ENCODE assay signal across 16 mouse cellular contexts in the genomic region with DNA sequence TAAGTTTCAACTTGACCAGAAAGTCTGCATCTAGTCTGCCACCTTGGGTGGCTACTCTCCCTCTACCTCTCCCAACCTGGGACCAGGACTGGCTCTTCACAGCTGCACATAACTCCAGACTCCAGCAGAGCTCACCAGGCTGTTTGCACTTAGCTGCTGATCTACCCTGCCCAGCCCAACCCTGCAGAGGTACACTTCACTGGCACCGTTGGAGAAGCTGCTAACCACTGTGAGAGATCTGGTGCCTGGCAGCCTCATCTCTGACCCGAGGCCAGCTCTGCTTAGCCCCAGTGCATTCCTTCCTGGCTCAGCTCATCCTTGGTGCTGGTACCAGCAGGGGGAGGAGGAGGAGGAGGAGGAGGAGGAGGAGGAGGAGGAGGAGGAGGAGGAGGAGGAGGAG.
DNase-seq lines count a peak whose midpoint lies in the region; ATAC-seq lines count a peak whose summit lies in the region.
"Had no signal": no experiment of that assay in that cellular context is flagged by ENCODE, and none has a peak within 500 bp of the region (broad histone marks: within the 10 kb centered on the region; RNA-seq: fewer than 3 reads in every experiment).

No protein-coding gene starts in this region.

- H3K9ac ChIP-seq in heart, embryonic 12.5 days: no peak overlapping the region
- H3K9ac ChIP-seq: heart, embryonic 13.5 days had no signal

- H3K4me2 ChIP-seq in heart, embryonic 12.5 days: no peak overlapping the region
- H3K4me2 ChIP-seq: heart, embryonic 13.5 days; liver, embryonic 11.5 days had no signal

- DNase-seq in adrenal gland, postnatal 10 days: peak; percentile 20
- DNase-seq in adrenal gland, adult 8-10 months: no peak
- DNase-seq in heart, embryonic 10.5 days (ENCODE audit: low spot score): peak; percentile 77
- peak; percentile 26 for DNase-seq in ovary, postnatal 36 days (ENCODE audit: low spot score)
- no peak for DNase-seq in ovary, postnatal 14 days (ENCODE audit: low spot score)
- DNase-seq in yolk sac, embryonic 10.5 days (ENCODE audit: low spot score): peak; percentile 28
- no peak for DNase-seq in cerebellum, postnatal 25 days
- DNase-seq: B cell, adult 2 months; cerebellum, adult 8-10 months; kidney, postnatal 25 days had no signal

- WGBS in heart, embryonic 10.5 days: 49% methylated on average over 2 of the region's 2 CpGs
- 36% methylated on average over 2 of the region's 2 CpGs for WGBS in heart, embryonic 12.5 days

- H3K4me3 ChIP-seq in heart, embryonic 10.5 days: no peak overlapping the region
- no peak overlapping the region for H3K4me3 ChIP-seq in heart, embryonic 12.5 days
- H3K4me3 ChIP-seq: embryonic facial prominence, embryonic 10.5 days; heart, embryonic 13.5 days; hindbrain, embryonic 10.5 days had no signal

- peaks cover 7% of the 10 kb centered on the region; the same call in 1 of the 2 replicates for H3K27me3 ChIP-seq in heart, embryonic 10.5 days (ENCODE audit: insufficient read depth, poor library complexity, severe bottlenecking)
- no peaks in the 10 kb centered on the region for H3K27me3 ChIP-seq in heart, embryonic 12.5 days (replicated peaks)

- H3K36me3 ChIP-seq in heart, embryonic 10.5 days: no peaks in the 10 kb centered on the region
- no peaks in the 10 kb centered on the region for H3K36me3 ChIP-seq in heart, embryonic 12.5 days
- H3K36me3 ChIP-seq: embryonic facial prominence, embryonic 10.5 days; heart, embryonic 13.5 days; hindbrain, embryonic 10.5 days had no signal

- H3K9me3 ChIP-seq in heart, embryonic 10.5 days: no peaks in the 10 kb centered on the region
- no peaks in the 10 kb centered on the region for H3K9me3 ChIP-seq in heart, embryonic 12.5 days (replicated peaks)
- H3K9me3 ChIP-seq: embryonic facial prominence, embryonic 10.5 days; heart, embryonic 13.5 days; hindbrain, embryonic 10.5 days had no signal

- H3K4me1 ChIP-seq in heart, embryonic 10.5 days: peaks cover 29% of the 10 kb centered on the region
- H3K4me1 ChIP-seq in heart, embryonic 12.5 days (replicated peaks): peaks cover 28% of the 10 kb centered on the region

- no peak overlapping the region for H3K27ac ChIP-seq in heart, embryonic 10.5 days
- H3K27ac ChIP-seq in heart, embryonic 12.5 days (ENCODE audit: poor library complexity, severe bottlenecking): no peak overlapping the region
- H3K27ac ChIP-seq: embryonic facial prominence, embryonic 10.5 days; heart, embryonic 13.5 days; hindbrain, embryonic 10.5 days had no signal

- no peak for ATAC-seq in heart, embryonic 12.5 days (ENCODE audit: insufficient number of reproducible peaks, low FRiP score)
- ATAC-seq: inflammation-experienced regulatory T-cells, adult 6 months had no signal

Comparison
In these comparisons a context has a peak if more than half of its experiments do, and no peak if none do; other contexts are left out.
1. DNase-seq: peak in adrenal gland, postnatal 10 days (single experiment), heart, embryonic 10.5 days (single experiment), ovary, postnatal 36 days (single experiment) and yolk sac, embryonic 10.5 days (single experiment); none in adrenal gland, adult 8-10 months (single experiment), ovary, postnatal 14 days (single experiment) and cerebellum, postnatal 25 days (0 of 2).